Mouse (Mus musculus): ENCODE data around the gene Has1. TPM values are rescaled to one million over a fixed set of nuclear protein-coding genes. Genes with fewer than 3 reads are reported as not detected.
A peak's percentile ranks its signal among the peaks of the same experiment; 100 is the strongest.

The Has1 gene
- polyA plus RNA-seq, 1 experiment from 2014 or later, result 1.6 TPM

GRCm38 (mm10) chr17:17840796-17841195 lies 14.2 kb downstream of the Has1 start:
- peaks cover 51% of the 10 kb centered on the region for H3K36me3 ChIP-seq

DNA sequence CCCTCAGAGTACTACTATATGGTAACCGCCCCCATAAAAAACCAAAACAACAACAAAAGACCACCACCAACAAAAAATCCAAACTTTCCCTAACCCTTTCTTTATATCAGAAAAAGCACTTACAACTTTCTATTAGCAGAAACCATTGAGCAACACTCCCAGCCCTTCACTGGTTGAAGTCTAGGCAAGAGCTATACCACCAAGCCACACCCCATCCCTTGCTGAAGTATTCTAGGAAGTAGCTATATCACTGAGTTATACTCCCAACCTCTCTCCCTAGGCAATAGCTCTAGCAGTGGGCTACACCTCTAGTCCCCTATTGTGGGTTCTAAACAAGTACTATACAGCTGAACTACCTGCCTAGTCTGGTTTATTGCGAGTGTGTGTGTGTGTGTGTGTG lies 15.7 kb downstream of the Has1 start:
- Histone ChIP-seq H3K9ac (no peak overlapping the region), H3K9me3 (no peaks in the 10 kb centered on the region), H3K4me3 (no peak overlapping the region), H3K27me3 (no peaks in the 10 kb centered on the region), H3K36me3 (peaks cover 58% of the 10 kb centered on the region), H3K4me1 (peaks cover 42% of the 10 kb centered on the region), H3K4me2 (no peak overlapping the region), H3K27ac (no peak overlapping the region)
- WGBS, result 87% methylated on average over 2 of the region's 2 CpGs
- no peak for ATAC-seq (ENCODE audit: insufficient number of reproducible peaks, low FRiP score, low TSS enrichment, low read depth)

More at GRCm38 (mm10) chr17:17840796-17841195, 14.2 kb downstream of the Has1 start:
- Histone ChIP-seq H3K27ac (no peak overlapping the region), H3K27me3 (no peaks in the 10 kb centered on the region), H3K9ac (no peak overlapping the region), H3K9me3 (no peaks in the 10 kb centered on the region), H3K4me3 (no peak overlapping the region), H3K4me2 (no peak overlapping the region), H3K4me1 (peaks cover 27% of the 10 kb centered on the region)
- ATAC-seq (ENCODE audit: insufficient number of reproducible peaks, low FRiP score, low TSS enrichment, low read depth), result no peak
- WGBS, result 83% methylated on average over 7 of the region's 7 CpGs

- H3K27me3 ChIP-seq, result no peaks in the 10 kb centered on the region
- peaks cover 52% of the 10 kb centered on the region for H3K4me1 ChIP-seq
- peak overlapping the region; percentile 65 for H3K4me2 ChIP-seq
- H3K4me3 ChIP-seq, result peak overlapping the region; percentile 41
- no peaks in the 10 kb centered on the region for H3K9me3 ChIP-seq
- peak overlapping the region; percentile 35; the same call in 1 of the 2 replicates for H3K9ac ChIP-seq
- ATAC-seq (ENCODE audit: insufficient number of reproducible peaks, low FRiP score, low TSS enrichment, low read depth), result peak; percentile 94
- H3K36me3 ChIP-seq, result peaks cover 61% of the 10 kb centered on the region
- H3K27ac ChIP-seq, result peak overlapping the region; percentile 86
- WGBS, result 1% methylated on average over 43 of the region's 43 CpGs
Observed at GRCm38 (mm10) chr17:17837919-17838701, 16.9 kb downstream of the Has1 start.

DNA sequence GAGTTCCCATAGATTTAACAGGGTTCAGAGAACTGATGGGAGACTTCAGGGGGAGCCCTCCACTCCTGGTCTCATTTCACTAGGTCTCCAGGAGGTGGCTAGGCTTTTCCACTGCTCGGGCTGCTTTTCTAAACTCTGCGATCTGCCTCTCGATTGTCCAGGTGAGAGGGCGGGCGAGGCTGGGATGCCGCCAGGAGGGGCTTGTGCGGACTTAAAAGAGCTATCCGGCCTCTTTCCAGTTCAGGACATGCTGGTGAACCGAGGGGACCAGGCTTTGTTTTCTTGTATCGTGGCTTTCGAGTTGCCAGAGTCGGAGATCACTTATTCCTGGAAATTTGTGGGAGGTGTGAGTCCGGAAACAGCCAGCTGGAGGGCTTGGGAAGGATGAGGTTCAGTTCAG lies 17.6 kb downstream of the Has1 start:
- Histone ChIP-seq H3K4me3 (peak overlapping the region; percentile 41), H3K9ac (peak overlapping the region; percentile 35; the same call in 1 of the 2 replicates), H3K9me3 (no peaks in the 10 kb centered on the region), H3K36me3 (peaks cover 57% of the 10 kb centered on the region), H3K4me1 (peaks cover 55% of the 10 kb centered on the region), H3K4me2 (peak overlapping the region; percentile 65), H3K27me3 (no peaks in the 10 kb centered on the region), H3K27ac (peak overlapping the region; percentile 86)
- 7% methylated on average over 13 of the region's 13 CpGs for WGBS
- no peak for ATAC-seq (ENCODE audit: insufficient number of reproducible peaks, low FRiP score, low TSS enrichment, low read depth)

GRCm38 (mm10) chr17:17836101-17836500 lies 18.9 kb downstream of the Has1 start:
- Histone ChIP-seq H3K27me3 (no peaks in the 10 kb centered on the region), H3K27ac (peak overlapping the region; percentile 86; the same call in 1 of the 2 replicates), H3K4me1 (peaks cover 66% of the 10 kb centered on the region), H3K4me2 (no peak overlapping the region), H3K4me3 (no peak overlapping the region), H3K9me3 (no peaks in the 10 kb centered on the region), H3K9ac (no peak overlapping the region), H3K36me3 (peaks cover 60% of the 10 kb centered on the region)
- WGBS, result 70% methylated on average over 5 of the region's 5 CpGs
- no peak for ATAC-seq (ENCODE audit: insufficient number of reproducible peaks, low FRiP score, low TSS enrichment, low read depth)

- Histone ChIP-seq H3K36me3 (peaks cover 56% of the 10 kb centered on the region), H3K9ac (no peak overlapping the region), H3K9me3 (no peaks in the 10 kb centered on the region), H3K4me2 (no peak overlapping the region), H3K4me3 (no peak overlapping the region), H3K27me3 (no peaks in the 10 kb centered on the region), H3K27ac (no peak overlapping the region; the same call in 1 of the 2 replicates), H3K4me1 (peaks cover 78% of the 10 kb centered on the region)
- ATAC-seq (ENCODE audit: insufficient number of reproducible peaks, low FRiP score, low TSS enrichment, low read depth), result no peak
- 7% methylated on average over 1 of the region's 1 CpGs for WGBS
Observed at GRCm38 (mm10) chr17:17834896-17835295, 20.1 kb downstream of the Has1 start.

- Histone ChIP-seq H3K9me3 (no peaks in the 10 kb centered on the region), H3K27me3 (no peaks in the 10 kb centered on the region), H3K4me1 (peaks cover 55% of the 10 kb centered on the region), H3K4me2 (peak overlapping the region; percentile 71), H3K9ac (no peak overlapping the region), H3K27ac (peak overlapping the region; percentile 11; the same call in 1 of the 2 replicates), H3K4me3 (peak overlapping the region; percentile 81), H3K36me3 (peaks cover 37% of the 10 kb centered on the region)
- no peak for ATAC-seq (ENCODE audit: insufficient number of reproducible peaks, low FRiP score, low TSS enrichment, low read depth)
- WGBS, result 67% methylated on average over 7 of the region's 7 CpGs
Observed at GRCm38 (mm10) chr17:17830731-17831130, 24.3 kb downstream of the Has1 start.

DNA sequence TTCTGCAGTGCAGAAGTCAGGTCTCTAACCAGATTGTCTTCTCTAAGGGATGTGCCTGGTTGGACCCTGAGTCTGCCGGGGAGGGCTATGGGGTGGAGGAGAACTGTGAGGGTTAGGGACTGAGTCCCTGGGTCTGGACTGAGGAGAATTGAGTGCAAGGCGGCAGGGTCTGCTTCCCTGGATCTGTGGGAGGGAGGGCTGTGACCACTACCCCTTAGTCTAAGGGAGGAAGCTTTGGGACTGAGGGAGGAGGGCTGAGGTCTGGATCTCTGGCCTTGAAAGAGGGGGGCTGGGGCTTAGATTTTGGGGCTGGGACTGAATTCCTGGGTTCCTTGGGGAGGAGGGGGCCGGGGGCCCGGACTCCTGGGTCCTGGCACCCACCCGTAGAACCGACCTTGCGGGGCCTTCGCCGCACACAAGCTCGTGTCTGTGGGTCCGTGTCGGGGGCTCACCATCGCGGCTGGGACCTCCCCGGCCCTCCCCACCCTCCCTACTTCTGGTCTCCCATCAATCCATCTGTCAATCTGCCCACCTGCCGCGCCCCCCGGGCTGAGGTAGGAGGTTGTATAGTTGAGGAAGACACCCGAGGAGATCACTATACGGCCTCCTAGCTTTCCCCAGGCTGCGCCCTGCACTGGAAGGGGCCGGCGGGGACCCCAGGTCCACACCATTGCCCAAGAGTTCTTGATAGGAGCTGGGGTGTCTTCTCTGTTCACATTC lies 25.0 kb downstream of the Has1 start:
- no peaks in the 10 kb centered on the region for H3K9me3 ChIP-seq
- 38% methylated on average over 23 of the region's 23 CpGs for WGBS
- peak overlapping the region; percentile 81 for H3K4me3 ChIP-seq
- no peak for ATAC-seq (ENCODE audit: insufficient number of reproducible peaks, low FRiP score, low TSS enrichment, low read depth)
- H3K36me3 ChIP-seq, result peaks cover 32% of the 10 kb centered on the region
- peak overlapping the region; percentile 72 for H3K9ac ChIP-seq
- H3K4me1 ChIP-seq, result peaks cover 51% of the 10 kb centered on the region
- peak overlapping the region; percentile 71 for H3K4me2 ChIP-seq
- no peaks in the 10 kb centered on the region for H3K27me3 ChIP-seq
- peak overlapping the region; percentile 99 for H3K27ac ChIP-seq

GRCm38 (mm10) chr17:17829052-17829785 lies 25.8 kb downstream of the Has1 start:
- Histone ChIP-seq H3K27me3 (no peaks in the 10 kb centered on the region), H3K36me3 (peaks cover 30% of the 10 kb centered on the region), H3K27ac (peak overlapping the region; percentile 99), H3K4me3 (peak overlapping the region; percentile 81), H3K4me2 (peak overlapping the region; percentile 71), H3K4me1 (peaks cover 43% of the 10 kb centered on the region), H3K9me3 (no peaks in the 10 kb centered on the region), H3K9ac (peak overlapping the region; percentile 72)
- no peak for ATAC-seq (ENCODE audit: insufficient number of reproducible peaks, low FRiP score, low TSS enrichment, low read depth)
- 2% methylated on average over 6 of the region's 6 CpGs for WGBS

DNA sequence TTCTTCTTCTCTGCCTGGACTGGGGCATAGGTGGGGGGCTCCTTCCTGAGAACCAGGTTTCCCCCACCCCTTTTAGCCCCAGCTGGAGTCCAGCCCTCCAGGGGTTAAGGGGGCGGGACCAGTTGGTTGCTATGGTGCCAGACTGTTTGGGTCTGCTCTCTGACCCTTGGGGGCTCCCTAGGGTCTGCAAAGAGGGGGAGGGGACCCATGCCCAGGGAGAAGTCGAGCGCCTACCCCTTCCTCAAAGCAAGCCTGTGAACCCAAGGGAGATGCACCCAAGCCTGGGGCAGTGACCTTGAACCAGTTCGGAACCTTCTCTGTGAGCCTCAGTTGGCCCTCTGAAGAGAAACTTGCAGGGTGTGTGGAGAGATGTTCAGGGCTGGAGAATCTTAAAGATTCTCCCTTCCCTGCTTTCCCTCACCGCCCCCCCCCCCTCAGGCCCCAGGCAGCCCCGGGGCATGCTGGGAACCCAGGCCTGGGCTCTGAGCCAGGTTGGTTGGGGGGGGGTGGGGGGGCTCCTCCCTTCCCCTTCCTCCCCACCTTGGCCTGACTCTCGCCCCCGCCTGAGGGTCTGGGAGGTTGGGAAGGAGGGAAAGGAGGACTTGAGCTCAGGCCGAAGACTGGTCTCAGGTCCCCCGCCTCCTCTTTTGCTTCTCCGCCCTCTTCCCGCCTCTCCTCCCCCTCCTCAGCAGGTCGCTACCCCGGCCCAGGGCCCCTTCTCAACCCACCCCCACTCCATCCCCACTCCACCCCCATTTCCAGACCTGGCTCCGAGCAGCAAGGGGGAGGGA lies 26.6 kb downstream of the Has1 start:
- peaks cover 35% of the 10 kb centered on the region for H3K4me1 ChIP-seq
- no peaks in the 10 kb centered on the region for H3K27me3 ChIP-seq
- peak overlapping the region; percentile 99 for H3K27ac ChIP-seq
- WGBS, result 0% methylated on average over 8 of the region's 15 CpGs
- peak overlapping the region; percentile 81 for H3K4me3 ChIP-seq
- peak overlapping the region; percentile 71 for H3K4me2 ChIP-seq
- H3K9ac ChIP-seq, result peak overlapping the region; percentile 72
- H3K36me3 ChIP-seq, result peaks cover 22% of the 10 kb centered on the region
- peak; percentile 85 for ATAC-seq (ENCODE audit: insufficient number of reproducible peaks, low FRiP score, low TSS enrichment, low read depth)
- no peaks in the 10 kb centered on the region for H3K9me3 ChIP-seq

- H3K4me3 ChIP-seq, result peak overlapping the region; percentile 81
- ATAC-seq (ENCODE audit: insufficient number of reproducible peaks, low FRiP score, low TSS enrichment, low read depth), result no peak
- H3K4me2 ChIP-seq, result peak overlapping the region; percentile 71
- H3K36me3 ChIP-seq, result peaks cover 22% of the 10 kb centered on the region
- H3K27me3 ChIP-seq, result no peaks in the 10 kb centered on the region
- 0% methylated on average over 12 of the region's 13 CpGs for WGBS
- H3K4me1 ChIP-seq, result peaks cover 30% of the 10 kb centered on the region
- peak overlapping the region; percentile 99 for H3K27ac ChIP-seq
- H3K9me3 ChIP-seq, result no peaks in the 10 kb centered on the region
- H3K9ac ChIP-seq, result peak overlapping the region; percentile 72
Observed at GRCm38 (mm10) chr17:17827658-17828190, 27.3 kb downstream of the Has1 start.
